In genomic region chr13:73346743-73347142, GRCm38 (mm10) we compare ENCODE assay signal across 15 mouse cellular contexts. TPM values are rescaled to one million over a fixed set of nuclear protein-coding genes. Genes with fewer than 3 reads are reported as not detected.
DNase-seq lines count a peak whose midpoint lies in the region; ATAC-seq and TF ChIP-seq lines count a peak whose summit lies in the region.
"Had no signal": no experiment of that assay in that cellular context is flagged by ENCODE, and none has a peak within 500 bp of the region (broad histone marks: within the 10 kb centered on the region; RNA-seq: fewer than 3 reads in every experiment).

No protein-coding gene starts in this region.

- peaks cover 17% of the 10 kb centered on the region for H3K4me1 ChIP-seq in heart, embryonic 12.5 days (replicated peaks)
- no peaks in the 10 kb centered on the region for H3K4me1 ChIP-seq in lung, embryonic 14.5 days (ENCODE audit: insufficient read depth)
- H3K4me1 ChIP-seq in midbrain, embryonic 16.5 days (ENCODE audit: control insufficient read depth, insufficient read depth, low read length) = no peaks in the 10 kb centered on the region

- peak overlapping the region; percentile 29 for H3K4me2 ChIP-seq in heart, embryonic 12.5 days
- no peak overlapping the region for H3K4me2 ChIP-seq in lung, embryonic 14.5 days
- no peak overlapping the region for H3K4me2 ChIP-seq in midbrain, embryonic 16.5 days (ENCODE audit: low read length)

- no peaks in the 10 kb centered on the region for H3K36me3 ChIP-seq in heart, embryonic 12.5 days
- H3K36me3 ChIP-seq in lung, embryonic 14.5 days (ENCODE audit: insufficient read depth) = no peaks in the 10 kb centered on the region
- H3K36me3 ChIP-seq in midbrain, embryonic 16.5 days (ENCODE audit: control insufficient read depth, insufficient read depth, low read length) = no peaks in the 10 kb centered on the region

- H3K27me3 ChIP-seq in heart, embryonic 12.5 days (replicated peaks) = no peaks in the 10 kb centered on the region
- no peaks in the 10 kb centered on the region for H3K27me3 ChIP-seq in lung, embryonic 14.5 days (ENCODE audit: insufficient read depth, low read length)
- no peaks in the 10 kb centered on the region for H3K27me3 ChIP-seq in midbrain, embryonic 16.5 days (ENCODE audit: control insufficient read depth, insufficient read depth, low read depth, low read length)

- WGBS in heart, embryonic 12.5 days = 47% methylated on average over 4 of the region's 4 CpGs
- WGBS in lung, embryonic 14.5 days = 66% methylated on average over 4 of the region's 4 CpGs
- 73% methylated on average over 4 of the region's 4 CpGs for WGBS in midbrain, embryonic 16.5 days

- H3K9me3 ChIP-seq in heart, embryonic 12.5 days (replicated peaks) = no peaks in the 10 kb centered on the region
- no peaks in the 10 kb centered on the region for H3K9me3 ChIP-seq in lung, embryonic 14.5 days (ENCODE audit: low read depth, low read length)
- H3K9me3 ChIP-seq in midbrain, embryonic 16.5 days (replicated peaks; ENCODE audit: control insufficient read depth, low read length, poor library complexity, severe bottlenecking) = no peaks in the 10 kb centered on the region
- H3K9me3 ChIP-seq: megakaryocyte, embryonic 14.5 days had no signal

- H3K27ac ChIP-seq in heart, embryonic 12.5 days (ENCODE audit: poor library complexity, severe bottlenecking) = peak overlapping the region; percentile 73
- H3K27ac ChIP-seq in lung, embryonic 14.5 days (ENCODE audit: low read depth) = no peak overlapping the region
- H3K27ac ChIP-seq in midbrain, embryonic 16.5 days (ENCODE audit: low read length) = no peak overlapping the region

- H3K9ac ChIP-seq in heart, embryonic 12.5 days = peak overlapping the region; percentile 48; the same call in 1 of the 2 replicates
- H3K9ac ChIP-seq in lung, embryonic 14.5 days = no peak overlapping the region
- no peak overlapping the region for H3K9ac ChIP-seq in midbrain, embryonic 16.5 days (ENCODE audit: low read depth, low read length)

- no peak for ATAC-seq in heart, embryonic 12.5 days (ENCODE audit: insufficient number of reproducible peaks, low FRiP score)
- ATAC-seq in lung, embryonic 14.5 days (ENCODE audit: insufficient read depth) = peak; percentile 49; the same call in 1 of the 2 replicates
- no peak for ATAC-seq in midbrain, embryonic 16.5 days

- DNase-seq in heart, adult 18-20 months = no peak
- no peak for DNase-seq in lung, embryonic 14.5 days
- DNase-seq in lung, postnatal 14 days = no peak
- DNase-seq in NIH3T3 (ENCODE audit: low read depth) = peak; percentile 4
- peak; percentile 18 for DNase-seq in yolk sac, embryonic 10.5 days (ENCODE audit: low spot score)
- DNase-seq: adrenal gland, postnatal 14 days; cerebellum, adult 18-20 months; cerebellum, postnatal 36 days; gastrocnemius, postnatal 14 days; lung, postnatal 10 days; right cerebral cortex, adult 18-20 months; thymus, postnatal 36 days had no signal

- H3K4me3 ChIP-seq in heart, embryonic 12.5 days = no peak overlapping the region
- H3K4me3 ChIP-seq in lung, embryonic 14.5 days (ENCODE audit: low read depth, low read length) = no peak overlapping the region
- no peak overlapping the region for H3K4me3 ChIP-seq in midbrain, embryonic 16.5 days (ENCODE audit: low read depth, low read length)
- H3K4me3 ChIP-seq: megakaryocyte, embryonic 14.5 days had no signal

- no peak for TF ChIP-seq CTCF in lung, embryonic 14.5 days (IDR thresholded peaks at IDR 0.05; ENCODE audit: low read depth)

RNA-seq across cellular contexts. Expression of gene Ndufs6, which starts 18.4 kb away (rescaled TPM):
- polyA plus RNA-seq in heart, embryonic 12.5 days (2016; fragmentation: Nextera tagmentation; extraction: Ambion mirVana) = 565 and 582 TPM in 2 replicates
- total RNA-seq in heart, adult 18-20 months (2021) = 1,000 to 10,000 TPM; 1,249 to 1,336 TPM
- polyA plus RNA-seq in lung, embryonic 14.5 days (2014; fragmentation: Nextera tagmentation; extraction: Ambion mirVana) = 391 and 409 TPM in 2 replicates
- 372 and 392 TPM in 2 replicates for polyA plus RNA-seq in midbrain, embryonic 16.5 days (2015; fragmentation: Nextera tagmentation; extraction: Ambion mirVana)

RNA-seq across cellular contexts. Expression of gene Mrpl36, which starts 18.4 kb away (rescaled TPM):
- 155 and 157 TPM in 2 replicates for polyA plus RNA-seq in heart, embryonic 12.5 days (2016; fragmentation: Nextera tagmentation; extraction: Ambion mirVana)
- 10 to 100 TPM; 57.0 to 61.7 TPM for total RNA-seq in heart, adult 18-20 months (2021)
- 139 and 147 TPM in 2 replicates for polyA plus RNA-seq in lung, embryonic 14.5 days (2014; fragmentation: Nextera tagmentation; extraction: Ambion mirVana)
- 73.0 and 79.7 TPM in 2 replicates for polyA plus RNA-seq in midbrain, embryonic 16.5 days (2015; fragmentation: Nextera tagmentation; extraction: Ambion mirVana)

Comparison
In these comparisons a context has a peak if more than half of its experiments do, and no peak if none do; other contexts are left out.
1. DNase-seq: peak in NIH3T3 (single experiment) and yolk sac, embryonic 10.5 days (single experiment); none in heart, adult 18-20 months (0 of 2), lung, embryonic 14.5 days (single experiment) and lung, postnatal 14 days (single experiment).